Mouse (Mus musculus) small intestine, adult 2 months (tissue): Measurements from ENCODE around the gene Uqcr11. TPM values are rescaled to one million over a fixed set of nuclear protein-coding genes. Genes with fewer than 3 reads are reported as not detected.

Experiments used
- H3K27ac ChIP-seq: fragments of 200-500 bp; 2 replicates; pipeline ENCODE4 v1.5.1; 2012; ENCODE audit warnings: low read depth, low read length, control low read depth, inconsistent platforms; ENCODE audit not compliant: insufficient read depth
- H3K27me3 ChIP-seq: fragments of 200-500 bp; 2 replicates; pipeline ENCODE4 v1.6.1; 2012; ENCODE audit warnings: mild to moderate bottlenecking, moderate library complexity, low read length, inconsistent platforms; ENCODE audit not compliant: control insufficient read depth, insufficient read depth
- H3K36me3 ChIP-seq: fragments of 200-500 bp; 2 replicates; pipeline ENCODE4 v1.6.1; 2012; ENCODE audit warnings: mild to moderate bottlenecking, low read length, control low read depth, inconsistent platforms; ENCODE audit not compliant: control insufficient read depth, insufficient read depth
- H3K4me1 ChIP-seq: fragments of 200-500 bp; 2 replicates; pipeline ENCODE4 v1.6.1; 2012; ENCODE audit warnings: low read length, inconsistent platforms, mixed read lengths; ENCODE audit not compliant: control insufficient read depth, insufficient read depth, insufficient read length
- H3K4me3 ChIP-seq: fragments of 200-500 bp; 2 replicates; pipeline ENCODE4 v1.5.1; 2012; ENCODE audit warnings: low read depth, mild to moderate bottlenecking, control low read depth, inconsistent platforms, low read length, moderate library complexity
- CTCF ChIP-seq: fragments of 200-500 bp; IDR thresholded peaks from 2 replicates; pipeline ENCODE4 v1.5.1; 2012; ENCODE audit warnings: low read depth, mild to moderate bottlenecking, control low read depth, inconsistent platforms, low read length, moderate library complexity, mixed read lengths; ENCODE audit not compliant: insufficient replicate concordance, insufficient read length; ENCODE audit errors: extremely low read depth
- POLR2A ChIP-seq: fragments of 200-500 bp; IDR thresholded peaks from 2 replicates; pipeline ENCODE4 v1.6.1; 2012; ENCODE audit warnings: low read depth, mild to moderate bottlenecking, control low read depth, inconsistent platforms, low read length, moderate library complexity
- WGBS: fragments of 180-500 bp; shearing (Covaris S2); methylation state at CpG from one replicate; pipeline ENCODE4 v1.1.7; 2018; 5-methylcytosine and 5-hydroxymethylcytosine counted together
- polyA plus RNA-seq: library from polyadenylated mRNA; depleted of rRNA; stranded (reverse); fragments of >200 nt; gene quantifications from 2 replicates; pipeline ENCODE4 v1.2.3, GENCODE M21; 2012

The Uqcr11 gene
- polyA plus RNA-seq, 1 experiment = 2,588 TPM

- no peak overlapping the region for H3K4me3 ChIP-seq
- 0 out of 2 replicates have a peak overlapping the region, but pooled peaks have one; percentile 9 for H3K27ac ChIP-seq
Measured at GRCm38 (mm10) chr10:80430375-80430980, 23.8 kb upstream of the Uqcr11 start.

GRCm38 (mm10) chr10:80429800-80430199, 23.2 kb upstream of the Uqcr11 start:
- no peak for TF ChIP-seq POLR2A
- no peak for TF ChIP-seq CTCF
- WGBS = 89% methylated on average over 8 of the region's 8 CpGs
- Histone ChIP-seq H3K4me1 (peaks cover 13% of the 10 kb centered on the region), H3K27me3 (no peaks in the 10 kb centered on the region), H3K4me3 (no peak overlapping the region), H3K27ac (0 out of 2 replicates have a peak overlapping the region, but pooled peaks have one; percentile 9), H3K36me3 (peaks cover 42% of the 10 kb centered on the region)

More at GRCm38 (mm10) chr10:80430375-80430980, 23.8 kb upstream of the Uqcr11 start:
- 65% methylated on average over 8 of the region's 8 CpGs for WGBS
- no peaks in the 10 kb centered on the region for H3K27me3 ChIP-seq
- peaks cover 20% of the 10 kb centered on the region for H3K4me1 ChIP-seq
- peaks cover 36% of the 10 kb centered on the region for H3K36me3 ChIP-seq
- no peak for TF ChIP-seq CTCF
- TF ChIP-seq POLR2A = no peak

DNA sequence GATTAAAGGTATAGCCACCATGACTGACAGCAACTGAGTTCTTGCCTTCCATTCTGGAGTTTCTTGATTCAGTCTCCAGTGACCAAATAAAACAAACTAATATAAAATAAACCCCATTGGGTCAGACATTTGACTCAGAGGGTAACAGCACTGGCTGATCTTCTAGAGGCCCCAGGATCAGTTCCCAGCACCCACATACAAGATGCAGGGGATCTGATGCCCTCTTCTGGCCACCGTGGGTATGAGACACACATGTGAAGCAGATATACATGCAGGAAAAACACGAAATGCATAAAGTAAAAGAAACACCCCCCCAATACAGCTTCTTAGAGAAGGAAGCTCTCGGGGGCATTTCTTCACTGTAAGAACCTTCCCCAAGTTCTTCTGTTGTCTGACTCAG, 18.4 kb upstream of the Uqcr11 start:
- TF ChIP-seq POLR2A (no peak), CTCF (no peak)
- peaks cover 41% of the 10 kb centered on the region for H3K4me1 ChIP-seq
- no peaks in the 10 kb centered on the region for H3K27me3 ChIP-seq
- H3K27ac ChIP-seq = no peak overlapping the region
- WGBS = 93% methylated on average over 3 of the region's 3 CpGs
- no peak overlapping the region for H3K4me3 ChIP-seq
- peaks cover 47% of the 10 kb centered on the region for H3K36me3 ChIP-seq

DNA sequence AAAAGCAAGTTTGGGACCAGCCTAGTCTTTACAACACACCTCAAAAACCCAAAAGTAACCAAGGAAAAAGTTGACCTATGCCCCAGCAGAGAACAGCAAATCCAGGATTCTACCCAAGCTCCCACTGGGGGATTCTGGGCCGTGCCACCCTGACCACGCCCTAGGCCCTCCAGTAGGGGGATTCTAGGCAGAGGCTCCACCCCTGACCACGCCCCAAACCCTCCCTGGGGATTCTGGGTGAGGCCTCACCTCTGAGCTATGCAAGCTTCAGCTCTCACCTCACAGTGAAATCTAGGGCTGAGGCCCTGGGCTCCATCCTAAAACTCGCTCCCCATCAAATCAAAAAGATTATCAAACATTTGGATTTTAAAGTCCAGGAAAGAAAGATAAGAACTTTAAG, 16.9 kb upstream of the Uqcr11 start:
- WGBS = 29% methylated on average over 4 of the region's 4 CpGs
- H3K4me3 ChIP-seq = no peak overlapping the region
- TF ChIP-seq CTCF = no peak
- TF ChIP-seq POLR2A = no peak
- H3K36me3 ChIP-seq = peaks cover 44% of the 10 kb centered on the region
- H3K27ac ChIP-seq = peak overlapping the region; percentile 27; the same call in 1 of the 2 replicates
- H3K4me1 ChIP-seq = peaks cover 55% of the 10 kb centered on the region
- no peaks in the 10 kb centered on the region for H3K27me3 ChIP-seq

DNA sequence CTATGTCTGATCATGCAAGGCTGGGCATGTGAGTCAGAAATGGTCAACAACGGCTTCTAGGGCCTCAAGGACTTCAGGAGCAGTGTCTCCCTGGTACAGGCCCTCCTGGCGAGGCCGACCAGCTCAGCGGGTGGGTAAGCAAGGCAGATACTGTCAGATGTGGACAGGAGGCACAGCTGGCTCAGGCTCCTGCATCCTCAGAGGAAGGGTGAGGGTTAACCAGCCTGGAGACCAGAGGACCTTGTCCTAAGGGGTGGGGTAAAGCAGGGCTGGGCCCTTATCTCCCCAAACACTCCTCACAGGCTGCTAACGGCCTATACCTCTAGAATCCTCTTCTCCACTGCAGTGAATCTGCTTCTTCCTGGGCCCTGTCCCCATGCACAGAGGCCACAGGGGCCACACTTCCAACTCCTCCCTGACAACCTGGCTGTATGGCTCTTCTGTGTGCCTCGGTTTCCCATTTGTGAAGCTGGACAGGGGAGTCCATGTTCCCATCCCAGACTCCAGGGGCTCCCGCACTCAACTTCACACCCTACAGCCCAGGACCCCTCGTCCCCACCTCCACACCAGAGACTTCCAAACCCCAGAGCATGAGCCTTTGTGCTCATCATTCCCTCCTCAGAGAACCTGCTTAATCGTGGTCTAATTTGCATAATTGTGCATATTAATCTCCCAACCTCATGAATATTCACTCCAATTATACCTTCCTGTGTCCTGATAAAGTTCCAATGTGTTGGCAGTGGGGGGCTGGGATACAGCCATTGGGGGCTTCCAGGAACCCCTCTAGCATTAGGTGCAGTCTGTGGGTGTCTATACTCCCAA, 15.2 kb upstream of the Uqcr11 start:
- TF ChIP-seq POLR2A (no peak; the same call in 1 of the 2 replicates), CTCF (no peak)
- H3K27me3 ChIP-seq = no peaks in the 10 kb centered on the region
- peaks cover 57% of the 10 kb centered on the region for H3K4me1 ChIP-seq
- peaks cover 45% of the 10 kb centered on the region for H3K36me3 ChIP-seq
- WGBS = 40% methylated on average over 9 of the region's 9 CpGs
- H3K27ac ChIP-seq = peak overlapping the region; percentile 69
- peak overlapping the region; percentile 27 for H3K4me3 ChIP-seq

DNA sequence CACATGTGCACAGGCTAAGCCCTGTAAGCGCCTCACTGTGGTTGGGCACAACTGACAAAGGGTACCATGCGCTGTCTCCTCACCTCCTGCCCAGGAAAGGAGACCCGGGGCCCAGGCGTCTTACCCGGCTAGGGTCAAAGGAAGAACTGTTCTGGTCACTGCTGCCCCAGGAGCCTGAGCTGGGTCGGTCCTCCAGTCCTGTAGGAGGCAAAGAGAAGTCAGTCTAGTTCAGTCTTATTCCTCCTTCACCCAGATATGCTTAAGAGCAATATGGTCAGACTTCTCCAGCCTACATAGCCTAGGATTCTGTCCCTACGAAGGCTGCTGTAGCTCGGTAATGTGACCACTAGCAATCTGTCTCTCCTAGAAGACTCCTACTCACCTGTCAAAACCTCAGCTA, 14.6 kb upstream of the Uqcr11 start:
- Histone ChIP-seq H3K4me3 (no peak overlapping the region), H3K4me1 (peaks cover 54% of the 10 kb centered on the region), H3K36me3 (peaks cover 44% of the 10 kb centered on the region), H3K27ac (peak overlapping the region; percentile 18), H3K27me3 (no peaks in the 10 kb centered on the region)
- WGBS = 89% methylated on average over 8 of the region's 8 CpGs
- TF ChIP-seq POLR2A (no peak), CTCF (no peak)

DNA sequence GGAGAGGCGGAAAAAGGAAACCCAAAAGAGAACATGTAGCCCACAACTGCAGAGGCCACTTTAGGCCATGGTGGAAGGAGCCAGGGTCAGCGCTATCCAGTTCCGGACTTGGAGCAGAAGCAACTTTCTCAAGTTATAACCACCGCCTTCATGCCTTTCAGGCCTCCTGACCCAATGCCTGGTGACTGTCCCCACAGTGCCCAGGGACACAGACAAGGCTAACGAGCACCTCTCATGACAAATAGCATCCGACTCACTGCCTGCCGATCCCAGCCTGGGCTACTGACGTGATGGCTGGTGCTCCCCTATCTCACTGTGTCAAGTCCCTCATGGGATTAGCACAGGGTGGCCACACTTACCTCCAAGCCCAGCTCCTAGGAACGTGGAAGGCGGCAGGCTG, 14.1 kb upstream of the Uqcr11 start:
- peaks cover 54% of the 10 kb centered on the region for H3K4me1 ChIP-seq
- no peaks in the 10 kb centered on the region for H3K27me3 ChIP-seq
- no peak for TF ChIP-seq POLR2A
- no peak for TF ChIP-seq CTCF
- H3K4me3 ChIP-seq = no peak overlapping the region
- peaks cover 46% of the 10 kb centered on the region for H3K36me3 ChIP-seq
- no peak overlapping the region for H3K27ac ChIP-seq
- WGBS = 88% methylated on average over 10 of the region's 10 CpGs
